Mouse (Mus musculus) embryonic facial prominence, embryonic 14.5 days (tissue): ENCODE measurements at regions not wholly inside any gene's neighbourhood (a gene's known extent, or its start where the extent isn't known, plus 50 kb on each side); places are given as distances from the start of the nearest gene placed in this dataset.

ENCODE experiments used
- ATAC-seq: fragments of 200-750 bp; cut with Nextera tagmentation; 2 replicates; pipeline ENCODE4 v1.8.0; 2017; ENCODE audit warnings: low read depth, moderate number of reproducible peaks, moderate TSS enrichment
- DNase-seq: peaks from one replicate; pipeline ENCODE4 v3.0.0-alpha.2; 2015; ENCODE audit warnings: low spot score
- H3K27ac ChIP-seq: fragments of 300-500 bp; sonication (generic); replicated peaks from 2 replicates; pipeline ENCODE4 v1.5.1; 2014; ENCODE audit warnings: low read depth, mild to moderate bottlenecking, low read length, moderate library complexity
- H3K27me3 ChIP-seq: fragments of 300-500 bp; sonication (generic); replicated peaks from 2 replicates; pipeline ENCODE4 v1.6.1; 2014; ENCODE audit warnings: low read length; ENCODE audit not compliant: control insufficient read depth, insufficient read depth
- H3K36me3 ChIP-seq: fragments of 300-500 bp; sonication (generic); 2 replicates; pipeline ENCODE4 v1.6.1; 2014; ENCODE audit warnings: low read length, mixed read lengths; ENCODE audit not compliant: control insufficient read depth, insufficient read depth
- H3K4me1 ChIP-seq: fragments of 300-500 bp; sonication (generic); 2 replicates; pipeline ENCODE4 v1.6.1; 2014; ENCODE audit warnings: antibody characterized with exemption, low read length; ENCODE audit not compliant: control insufficient read depth, insufficient read depth
- H3K4me2 ChIP-seq: fragments of 300-500 bp; sonication (generic); 2 replicates; pipeline ENCODE4 v1.6.1; 2014; ENCODE audit warnings: low read depth, mild to moderate bottlenecking, low read length, moderate library complexity, mixed read lengths
- H3K4me3 ChIP-seq: fragments of 300-500 bp; sonication (generic); 2 replicates; pipeline ENCODE4 v1.5.1; 2014; ENCODE audit warnings: low read depth, mild to moderate bottlenecking, low read length
- H3K9ac ChIP-seq: fragments of 300-500 bp; sonication (generic); 2 replicates; pipeline ENCODE4 v1.6.1; 2014; ENCODE audit warnings: low read depth, mild to moderate bottlenecking, low read length, moderate library complexity, mixed read lengths
- H3K9me3 ChIP-seq: fragments of 300-500 bp; sonication (generic); 2 replicates; pipeline ENCODE4 v1.6.1; 2016; ENCODE audit warnings: low read length; ENCODE audit not compliant: control insufficient read depth
- WGBS: fragments of 180-500 bp; shearing (Covaris S2); extraction: QIAGEN DNeasy Blood & Tissue Kit; methylation state at CpG from one replicate; pipeline ENCODE4 v1.1.7; 2014; 5-methylcytosine and 5-hydroxymethylcytosine counted together

GRCm38 (mm10) chr12:106674741-106675140 lies 664.7 kb downstream of the Vrk1 start:
- H3K9ac ChIP-seq: no peak overlapping the region
- 96% methylated on average over 1 of the region's 1 CpGs for WGBS
- H3K4me1 ChIP-seq: peaks cover 5% of the 10 kb centered on the region; the same call in 1 of the 2 replicates
- no peak overlapping the region for H3K27ac ChIP-seq
- H3K9me3 ChIP-seq: no peaks in the 10 kb centered on the region
- no peaks in the 10 kb centered on the region for H3K27me3 ChIP-seq
- H3K36me3 ChIP-seq: no peaks in the 10 kb centered on the region
- ATAC-seq: no peak
- no peak for DNase-seq
- no peak overlapping the region for H3K4me2 ChIP-seq
- no peak overlapping the region for H3K4me3 ChIP-seq

- Histone ChIP-seq H3K27ac (no peak overlapping the region), H3K4me1 (peaks cover 5% of the 10 kb centered on the region; the same call in 1 of the 2 replicates), H3K4me2 (no peak overlapping the region), H3K36me3 (no peaks in the 10 kb centered on the region), H3K9ac (no peak overlapping the region), H3K27me3 (no peaks in the 10 kb centered on the region), H3K9me3 (no peaks in the 10 kb centered on the region), H3K4me3 (no peak overlapping the region)
- DNase-seq: no peak
- WGBS: 94% methylated on average over 3 of the region's 3 CpGs
- no peak for ATAC-seq
Observed at GRCm38 (mm10) chr12:106676136-106676535, 666.1 kb downstream of the Vrk1 start.

- no peak overlapping the region for H3K9ac ChIP-seq
- no peaks in the 10 kb centered on the region for H3K9me3 ChIP-seq
- peak; percentile 80 for DNase-seq
- no peak overlapping the region for H3K4me3 ChIP-seq
- 30% methylated on average over 7 of the region's 7 CpGs for WGBS
- H3K36me3 ChIP-seq: no peaks in the 10 kb centered on the region
- peaks cover 5% of the 10 kb centered on the region; the same call in 1 of the 2 replicates for H3K4me1 ChIP-seq
- peak; percentile 62; the same call in 1 of the 2 replicates for ATAC-seq
- no peak overlapping the region for H3K27ac ChIP-seq
- no peaks in the 10 kb centered on the region for H3K27me3 ChIP-seq
- no peak overlapping the region for H3K4me2 ChIP-seq
Observed at GRCm38 (mm10) chr12:106676566-106676965, 666.5 kb downstream of the Vrk1 start.

GRCm38 (mm10) chr12:106685986-106686385 lies 676.0 kb downstream of the Vrk1 start:
- Histone ChIP-seq H3K9ac (no peak overlapping the region), H3K4me2 (no peak overlapping the region), H3K36me3 (no peaks in the 10 kb centered on the region), H3K9me3 (no peaks in the 10 kb centered on the region), H3K27me3 (no peaks in the 10 kb centered on the region), H3K27ac (no peak overlapping the region), H3K4me3 (no peak overlapping the region), H3K4me1 (peaks cover 2% of the 10 kb centered on the region; the same call in 1 of the 2 replicates)
- DNase-seq (no peak), ATAC-seq (no peak)
- WGBS: 71% methylated on average over 5 of the region's 5 CpGs

DNA sequence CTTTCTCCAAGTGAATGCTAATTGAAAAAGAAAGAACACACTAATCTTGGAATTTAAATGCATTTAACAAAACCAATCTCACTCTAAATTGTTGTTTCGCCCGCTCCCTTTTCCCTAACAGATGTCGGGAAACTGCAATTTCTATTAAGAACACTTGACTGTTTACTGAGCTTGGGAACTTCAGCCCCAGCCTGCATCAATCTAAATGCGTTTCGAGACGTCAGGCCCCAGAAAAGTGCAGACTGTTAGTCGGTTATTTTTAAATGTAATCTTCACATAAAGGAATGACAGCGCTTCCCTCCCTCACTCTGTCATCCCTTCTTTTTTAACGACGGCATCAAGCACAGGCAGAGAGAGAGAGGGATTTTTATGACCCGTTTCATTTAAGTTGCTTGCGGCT lies 677.7 kb downstream of the Vrk1 start:
- no peak overlapping the region; the same call in 1 of the 2 replicates for H3K27ac ChIP-seq
- H3K4me2 ChIP-seq: peak overlapping the region; percentile 12; the same call in 1 of the 2 replicates
- WGBS: 28% methylated on average over 12 of the region's 12 CpGs
- ATAC-seq (no peak), DNase-seq (peak; percentile 34)
- H3K4me1 ChIP-seq: peaks cover 2% of the 10 kb centered on the region; the same call in 1 of the 2 replicates
- H3K9me3 ChIP-seq: no peaks in the 10 kb centered on the region
- no peaks in the 10 kb centered on the region for H3K27me3 ChIP-seq
- H3K9ac ChIP-seq: no peak overlapping the region
- H3K4me3 ChIP-seq: no peak overlapping the region
- no peaks in the 10 kb centered on the region for H3K36me3 ChIP-seq

- Histone ChIP-seq H3K4me1 (peaks cover 2% of the 10 kb centered on the region; the same call in 1 of the 2 replicates), H3K36me3 (no peaks in the 10 kb centered on the region), H3K9ac (no peak overlapping the region), H3K4me3 (no peak overlapping the region), H3K9me3 (no peaks in the 10 kb centered on the region), H3K27ac (no peak overlapping the region; the same call in 1 of the 2 replicates), H3K27me3 (no peaks in the 10 kb centered on the region), H3K4me2 (peak overlapping the region; percentile 12; the same call in 1 of the 2 replicates)
- DNase-seq: no peak
- ATAC-seq: no peak
- 78% methylated on average over 17 of the region's 17 CpGs for WGBS
Observed at GRCm38 (mm10) chr12:106688156-106688740, 678.2 kb downstream of the Vrk1 start.

GRCm38 (mm10) chr12:106702958-106703357 lies 692.9 kb downstream of the Vrk1 start:
- H3K4me1 ChIP-seq: no peaks in the 10 kb centered on the region
- DNase-seq: no peak
- no peaks in the 10 kb centered on the region for H3K36me3 ChIP-seq
- H3K27me3 ChIP-seq: no peaks in the 10 kb centered on the region
- no peak overlapping the region for H3K4me3 ChIP-seq
- 53% methylated on average over 5 of the region's 5 CpGs for WGBS
- no peak overlapping the region for H3K9ac ChIP-seq
- ATAC-seq: no peak
- H3K4me2 ChIP-seq: no peak overlapping the region
- no peaks in the 10 kb centered on the region for H3K9me3 ChIP-seq
- no peak overlapping the region for H3K27ac ChIP-seq

- Histone ChIP-seq H3K27ac (no peak overlapping the region), H3K27me3 (no peaks in the 10 kb centered on the region), H3K36me3 (no peaks in the 10 kb centered on the region), H3K9me3 (no peaks in the 10 kb centered on the region), H3K4me1 (0 out of 2 replicates have a peak, but pooled peaks cover 3% of the 10 kb centered on the region), H3K4me3 (no peak overlapping the region), H3K4me2 (no peak overlapping the region), H3K9ac (no peak overlapping the region)
- DNase-seq: no peak
- no peak for ATAC-seq
- 46% methylated on average over 9 of the region's 9 CpGs for WGBS
Observed at GRCm38 (mm10) chr12:106721271-106722009, 711.4 kb downstream of the Vrk1 start.
